Mouse (Mus musculus): Measurements from ENCODE around the gene Tmcc3. TPM values are rescaled to one million over a fixed set of nuclear protein-coding genes. Genes with fewer than 3 reads are reported as not detected.
A peak's percentile ranks its signal among the peaks of the same experiment; 100 is the strongest.

The Tmcc3 gene
- total RNA-seq, 2 experiments from 2014 or later: 40.5 to 41.4 TPM

DNA sequence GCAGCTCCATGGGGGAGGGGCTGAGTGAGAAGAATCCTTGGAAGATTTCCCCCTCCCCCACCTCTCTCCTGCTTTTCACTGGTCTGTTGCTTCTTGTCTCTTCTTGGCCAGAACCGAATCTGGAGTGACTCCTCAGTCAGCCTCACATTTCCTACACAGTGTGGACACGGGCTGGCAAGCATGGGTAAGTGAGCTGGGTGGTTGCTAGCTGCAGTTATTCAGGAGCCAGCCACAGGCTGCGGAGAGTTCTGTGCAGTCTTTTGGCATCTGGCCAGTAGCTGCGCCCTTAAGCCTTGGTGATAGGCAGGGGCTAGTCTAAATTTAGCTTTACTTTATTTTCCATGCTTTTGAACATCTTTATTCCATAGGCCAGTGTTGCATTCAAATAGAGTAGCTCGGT, 18.2 kb downstream of the Tmcc3 start:
- no peak for DNase-seq (ENCODE audit: low spot score in 2 of 2)

DNA sequence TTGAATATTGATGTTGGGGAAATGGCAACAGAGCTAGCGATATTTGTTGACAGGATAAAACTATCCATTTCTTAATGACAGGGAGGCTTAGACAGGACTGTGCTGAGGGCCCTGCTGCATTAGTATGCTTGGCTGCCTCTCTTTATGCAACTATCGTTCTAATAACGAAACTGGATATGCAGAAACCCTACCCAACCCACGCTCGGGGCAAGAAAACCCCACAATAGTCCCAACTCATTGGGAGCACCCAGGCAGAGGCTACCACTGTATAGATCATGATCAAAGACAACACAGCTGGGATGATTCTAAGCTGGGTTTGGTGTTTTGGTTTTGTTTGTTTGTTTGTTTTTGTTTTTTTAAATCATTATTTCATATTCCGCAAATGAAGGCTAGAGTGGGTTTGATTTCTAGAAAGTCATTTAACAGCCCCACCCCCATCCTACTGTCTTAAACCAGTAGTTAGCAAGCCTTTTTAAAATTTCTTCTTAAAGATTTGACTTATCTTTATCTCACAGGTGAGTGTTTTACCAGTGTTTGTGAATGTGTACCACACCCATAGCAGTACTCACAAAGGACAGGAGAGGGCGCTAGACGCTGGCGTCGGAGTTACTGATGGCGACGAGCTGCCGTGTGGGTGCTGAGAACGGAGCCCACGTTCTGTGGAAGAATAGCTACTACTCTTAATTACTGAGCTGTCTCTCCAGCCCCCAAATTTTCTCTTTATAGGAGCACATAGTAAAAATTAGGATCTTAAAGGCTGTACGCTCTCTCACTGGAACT, 20.8 kb downstream of the Tmcc3 start:
- DNase-seq (ENCODE audit: low spot score in 2 of 2): no peak

DNA sequence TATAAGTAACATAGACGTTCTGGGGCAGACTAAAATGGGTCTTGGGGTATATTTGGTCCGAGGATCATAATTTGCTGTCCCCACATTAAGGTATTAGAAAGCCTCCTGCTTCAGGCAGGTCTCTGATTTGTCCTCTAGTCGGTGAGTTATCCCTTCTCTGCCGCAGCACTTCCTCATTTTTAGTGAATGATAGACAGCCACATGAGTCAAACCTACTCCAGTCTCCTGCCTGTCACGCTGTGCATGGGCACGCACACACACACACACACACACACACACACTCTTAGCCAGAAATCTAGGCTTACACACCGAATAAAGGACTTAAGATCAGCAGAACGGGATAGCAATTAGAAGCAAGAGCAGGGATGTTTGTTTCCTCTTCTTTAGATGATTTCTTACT, 21.6 kb downstream of the Tmcc3 start:
- DNase-seq (ENCODE audit: low spot score in 2 of 2): no peak

DNA sequence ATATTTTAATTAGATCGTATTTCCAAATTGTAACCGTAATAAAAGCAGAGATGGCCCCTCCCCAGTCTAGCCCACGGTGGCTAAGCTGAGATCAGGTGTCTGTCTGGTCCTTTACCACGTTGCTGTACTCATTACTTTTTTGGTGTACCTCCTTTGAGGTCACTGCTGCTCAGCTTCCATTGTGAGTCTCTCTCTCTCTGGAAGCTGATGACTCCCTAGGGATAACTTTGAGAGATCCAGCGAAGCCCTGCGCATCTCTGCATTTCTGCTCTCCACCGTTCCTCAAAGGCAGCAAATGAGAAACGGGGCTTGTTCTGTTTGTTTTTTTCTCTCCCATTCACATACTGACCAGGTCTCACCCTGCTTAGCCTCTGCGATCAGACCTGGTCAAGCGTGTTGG, 23.3 kb downstream of the Tmcc3 start:
- no peak for DNase-seq (ENCODE audit: low spot score in 2 of 2)

DNA sequence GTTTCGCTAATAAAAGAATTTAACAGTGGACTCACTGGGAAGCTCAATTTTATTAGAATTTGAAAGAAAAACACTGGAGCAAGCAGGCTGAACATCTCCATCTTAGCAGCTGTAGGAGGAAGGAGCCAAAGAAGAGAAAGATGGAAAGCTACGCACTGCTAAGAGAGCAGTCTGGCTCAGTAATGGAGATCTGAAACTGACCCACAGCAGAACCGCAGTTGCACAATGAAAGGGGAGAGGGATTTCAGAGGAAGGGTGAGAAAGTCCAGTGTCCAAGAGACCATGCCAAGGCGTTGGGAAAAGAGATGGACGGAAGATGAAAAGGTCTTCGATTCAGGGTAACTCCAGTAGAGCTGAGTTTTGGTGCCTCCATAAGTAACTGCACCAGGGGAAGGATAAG, 24.3 kb downstream of the Tmcc3 start:
- no peak for DNase-seq (ENCODE audit: low spot score in 2 of 2)

DNA sequence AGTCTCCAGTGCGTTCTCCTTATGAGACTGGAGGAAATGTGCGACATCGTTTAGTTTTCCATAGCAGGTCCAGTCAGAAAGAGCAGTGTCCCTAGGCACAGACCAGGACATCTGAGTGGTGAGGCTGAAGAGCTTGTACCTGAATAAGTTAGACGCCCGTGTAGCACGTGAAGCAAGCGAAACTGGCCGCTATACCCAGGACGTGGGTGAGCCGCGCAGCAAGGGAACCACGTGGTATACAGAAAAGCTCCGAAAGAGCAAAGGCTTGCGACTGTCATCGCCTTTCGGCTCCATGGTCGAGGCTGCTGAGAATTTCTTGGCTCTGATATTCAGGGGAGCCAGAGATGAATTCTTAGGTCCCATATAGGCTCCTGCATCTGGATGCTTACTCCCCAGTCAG, 29.8 kb downstream of the Tmcc3 start:
- no peak for DNase-seq (ENCODE audit: low spot score in 2 of 2)

DNA sequence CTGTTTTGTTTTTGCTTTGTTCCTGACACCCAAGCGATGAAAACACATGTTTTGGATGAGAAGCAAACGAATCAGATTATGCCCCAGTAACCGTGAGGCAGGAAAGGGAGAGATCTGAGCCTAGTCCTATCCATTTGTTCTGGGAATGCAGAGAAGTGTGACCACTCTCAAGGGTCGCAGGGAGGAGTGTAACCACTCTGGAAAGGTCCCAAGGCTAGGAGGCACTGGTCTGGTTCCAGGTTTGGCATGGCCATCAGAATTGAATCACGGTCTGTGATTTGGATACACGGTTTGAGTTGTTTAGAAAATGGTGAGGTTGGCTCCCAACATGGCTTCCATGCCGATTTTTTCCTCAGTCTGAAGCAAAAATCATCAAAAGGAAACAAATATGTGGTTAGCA, 30.5 kb downstream of the Tmcc3 start:
- no peak for DNase-seq (ENCODE audit: low spot score in 2 of 2)

DNA sequence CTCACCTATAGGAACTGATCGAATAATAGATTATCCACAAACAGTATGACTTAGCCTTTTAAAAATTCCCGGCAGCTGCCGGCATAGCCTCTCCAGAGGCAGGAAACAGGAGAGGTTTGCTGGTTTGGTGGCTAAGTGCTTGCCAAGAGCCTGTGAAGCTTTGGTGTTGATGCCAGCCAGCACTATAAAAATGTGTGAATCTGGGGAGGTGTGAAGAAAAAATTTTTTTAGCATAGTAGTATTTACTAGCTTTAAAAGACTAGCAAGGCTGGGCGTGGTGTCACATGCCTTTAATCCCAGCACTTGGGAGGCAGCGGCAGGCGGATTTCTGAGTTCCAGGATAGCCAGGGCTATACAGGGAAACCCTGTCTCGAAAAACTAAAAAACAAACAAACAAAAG, 31.8 kb downstream of the Tmcc3 start:
- DNase-seq (ENCODE audit: low spot score in 2 of 2): no peak

DNA sequence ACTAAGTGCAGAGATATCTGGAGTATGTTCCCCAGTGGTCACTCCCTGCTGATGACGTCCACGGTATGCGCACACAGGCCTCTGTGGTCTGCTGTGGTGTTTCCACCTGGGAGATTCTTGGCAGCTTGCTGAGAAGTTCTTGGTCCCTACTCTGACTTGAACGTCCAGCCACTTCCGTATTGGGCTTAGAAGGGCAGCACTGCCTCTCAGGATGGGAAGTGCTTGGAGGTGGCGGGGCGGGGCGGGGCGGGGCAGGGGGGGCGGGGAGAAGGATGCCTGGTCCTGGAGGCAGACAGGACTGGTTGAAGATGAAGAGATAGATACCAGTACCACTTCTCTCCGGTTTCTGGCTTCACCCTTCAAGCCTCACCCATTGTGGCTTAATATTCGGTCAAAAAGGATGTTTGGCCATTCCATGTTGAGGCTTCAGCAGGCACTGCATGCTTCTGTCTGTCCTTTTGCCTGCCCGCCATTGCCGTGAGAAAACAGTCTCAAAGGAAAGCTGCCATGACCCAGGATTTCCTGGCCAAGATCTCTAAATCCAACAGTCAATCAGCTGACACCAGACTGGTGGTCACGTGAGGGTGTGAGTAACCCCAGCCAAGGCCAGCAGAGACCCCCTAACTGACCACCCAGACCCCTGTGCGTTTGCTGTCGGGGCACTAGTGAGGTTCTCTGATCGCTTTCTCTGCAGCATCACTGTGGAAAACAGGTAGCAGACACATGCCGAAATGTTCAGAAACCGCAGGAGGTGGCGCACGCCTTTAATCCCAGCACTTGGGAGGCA, 33.1 kb downstream of the Tmcc3 start:
- no peak for DNase-seq (ENCODE audit: low spot score in 2 of 2)

DNA sequence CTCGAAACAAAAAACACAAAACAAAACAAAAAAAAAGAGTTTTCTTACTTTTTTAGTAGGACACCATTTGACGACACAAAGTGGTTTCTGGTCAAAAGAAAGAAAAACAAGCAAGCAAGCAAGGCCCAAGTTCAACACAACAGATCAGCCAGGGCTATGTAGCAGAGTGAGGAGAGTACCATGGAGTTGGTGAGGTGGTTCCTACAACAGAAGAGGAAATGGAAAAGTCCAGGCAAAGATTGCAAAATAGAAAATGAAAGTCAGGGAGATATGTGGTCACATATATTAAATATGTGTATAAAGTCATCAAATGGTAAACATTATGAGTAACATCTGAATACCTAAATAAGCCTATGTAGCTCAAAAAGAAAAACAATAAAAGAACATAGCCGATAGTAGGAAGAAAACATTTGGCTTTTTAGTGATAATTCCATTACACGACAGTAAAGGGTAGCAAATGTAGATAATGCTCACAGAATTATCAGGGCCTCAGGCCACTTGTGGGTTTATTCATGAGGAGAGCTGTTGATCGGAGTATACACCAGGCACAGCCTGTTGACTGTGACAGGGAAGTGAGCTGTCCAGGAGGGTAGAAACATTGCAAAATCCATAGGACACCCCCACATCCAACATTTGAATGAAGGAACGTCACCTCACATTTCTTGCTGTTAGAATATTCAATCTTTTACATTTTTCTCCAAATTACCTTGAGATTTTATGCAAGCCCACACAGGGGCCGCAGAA, 33.9 kb downstream of the Tmcc3 start:
- DNase-seq (ENCODE audit: low spot score in 2 of 2): no peak

DNA sequence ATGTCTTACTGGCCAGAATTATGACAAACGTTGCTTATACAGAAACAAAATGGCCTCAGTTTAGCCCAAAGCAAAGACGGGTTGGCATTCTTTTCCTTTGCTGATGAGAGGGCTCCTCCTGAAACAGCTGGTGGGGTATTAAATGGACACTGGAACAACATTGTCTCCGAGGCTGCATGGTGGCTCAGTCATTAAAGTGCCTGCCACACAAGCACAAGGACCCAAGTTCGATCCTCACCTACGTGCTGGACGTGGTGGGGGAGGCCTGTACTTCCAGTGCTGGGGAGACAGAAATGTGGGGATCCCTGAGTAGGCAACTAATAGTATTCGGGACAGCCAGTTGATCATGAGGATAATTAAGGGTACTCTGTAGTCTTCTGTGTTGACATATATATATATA, 34.8 kb downstream of the Tmcc3 start:
- DNase-seq (ENCODE audit: low spot score in 2 of 2): no peak

DNA sequence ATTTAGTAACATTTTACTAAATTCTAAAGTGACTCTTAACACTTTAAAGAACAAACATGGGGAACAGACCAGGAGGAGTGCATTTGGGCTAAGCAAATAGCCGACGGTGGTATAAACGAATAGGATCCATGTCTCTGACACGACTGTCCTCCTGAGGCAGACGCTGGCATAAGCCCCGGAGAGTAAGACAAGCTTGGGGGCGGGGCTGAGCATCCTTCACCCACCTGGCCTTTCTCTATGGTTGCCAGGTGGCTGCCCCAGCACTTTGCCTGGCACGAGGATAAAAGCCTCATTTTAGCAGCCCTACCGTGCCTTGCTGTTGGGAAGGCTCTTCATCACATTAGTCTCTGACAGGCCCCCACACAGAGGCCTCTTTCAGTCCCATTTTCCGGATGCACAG, 35.5 kb downstream of the Tmcc3 start:
- no peak for DNase-seq (ENCODE audit: low spot score in 2 of 2)

DNA sequence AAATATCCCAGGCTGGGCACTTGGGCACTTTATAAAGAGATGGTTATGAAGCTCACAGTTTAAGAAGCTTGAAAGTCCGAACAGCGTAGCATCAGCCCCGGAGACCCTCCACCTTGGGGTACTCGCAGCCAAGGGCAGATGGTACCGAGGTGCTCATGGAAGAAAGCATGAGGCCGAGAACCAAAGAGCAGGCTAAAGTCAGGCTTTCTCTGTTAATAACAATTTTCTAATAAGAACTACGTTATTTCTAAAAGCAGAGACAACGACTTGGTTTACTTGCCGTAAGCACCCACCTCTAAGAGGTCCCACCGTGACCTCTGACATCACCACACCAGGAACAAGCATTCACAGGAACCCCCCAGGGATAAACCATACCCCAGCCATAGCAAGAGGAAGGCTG, 36.2 kb downstream of the Tmcc3 start:
- no peak for DNase-seq (ENCODE audit: low spot score in 2 of 2)

DNA sequence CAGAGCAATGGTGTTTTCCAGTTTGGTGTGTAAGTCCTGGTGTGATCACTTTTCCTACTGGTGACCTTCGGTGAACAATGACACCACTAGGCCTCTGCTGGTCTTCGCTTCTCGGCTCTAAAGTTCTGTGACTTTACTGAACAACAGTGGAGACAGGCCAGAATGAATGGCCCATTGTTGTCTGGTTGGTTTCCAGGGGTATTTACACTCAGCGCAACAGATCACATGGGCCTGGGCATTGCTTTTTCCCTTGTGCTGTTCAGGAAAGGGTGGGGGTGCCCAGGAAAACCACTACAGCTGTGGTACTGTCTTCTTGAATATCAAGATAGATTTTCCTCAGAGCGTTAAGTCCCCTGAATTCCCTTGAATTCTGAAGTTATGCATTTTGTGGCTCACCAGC, 38.5 kb downstream of the Tmcc3 start:
- DNase-seq (ENCODE audit: low spot score in 2 of 2): no peak

DNA sequence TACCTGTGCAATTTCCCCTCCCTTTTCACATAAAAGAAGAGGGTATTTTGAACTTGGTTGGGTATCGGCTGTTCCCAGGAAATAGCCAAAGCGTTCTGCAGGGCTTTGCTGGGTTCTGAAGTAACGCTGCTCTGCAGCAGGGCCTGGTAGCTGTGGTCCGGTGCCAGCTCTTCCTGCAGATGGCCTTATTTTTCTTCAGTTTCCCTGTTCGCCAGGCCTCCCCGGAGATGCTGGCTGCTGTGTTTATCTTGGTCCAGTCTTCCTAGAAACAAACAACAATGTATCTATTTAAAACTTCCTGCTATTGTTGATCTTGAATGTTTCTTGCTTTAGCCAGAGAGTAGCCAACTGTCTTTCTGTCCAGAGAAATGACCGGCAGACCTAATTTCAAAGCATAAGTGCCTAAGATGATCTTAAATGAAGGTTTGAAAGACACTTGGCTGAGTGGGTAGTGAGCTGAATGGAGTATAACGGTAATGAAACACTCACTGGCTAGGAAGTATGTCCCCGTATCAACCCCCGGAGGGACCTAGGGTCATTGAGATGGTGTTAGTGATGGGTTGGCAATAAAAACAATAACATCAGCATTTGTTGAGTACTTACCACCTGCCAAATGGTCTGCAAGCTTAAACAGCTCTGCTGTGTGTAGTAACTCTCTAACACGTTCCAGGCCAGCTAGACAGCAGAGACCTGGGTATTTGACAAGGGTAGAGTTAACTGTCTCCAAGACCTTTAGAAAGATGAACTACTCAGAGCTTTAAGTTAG, 39.3 kb downstream of the Tmcc3 start:
- peak in 1 of 2 experiments; percentile 17 for DNase-seq (ENCODE audit: low spot score in 2 of 2)

DNA sequence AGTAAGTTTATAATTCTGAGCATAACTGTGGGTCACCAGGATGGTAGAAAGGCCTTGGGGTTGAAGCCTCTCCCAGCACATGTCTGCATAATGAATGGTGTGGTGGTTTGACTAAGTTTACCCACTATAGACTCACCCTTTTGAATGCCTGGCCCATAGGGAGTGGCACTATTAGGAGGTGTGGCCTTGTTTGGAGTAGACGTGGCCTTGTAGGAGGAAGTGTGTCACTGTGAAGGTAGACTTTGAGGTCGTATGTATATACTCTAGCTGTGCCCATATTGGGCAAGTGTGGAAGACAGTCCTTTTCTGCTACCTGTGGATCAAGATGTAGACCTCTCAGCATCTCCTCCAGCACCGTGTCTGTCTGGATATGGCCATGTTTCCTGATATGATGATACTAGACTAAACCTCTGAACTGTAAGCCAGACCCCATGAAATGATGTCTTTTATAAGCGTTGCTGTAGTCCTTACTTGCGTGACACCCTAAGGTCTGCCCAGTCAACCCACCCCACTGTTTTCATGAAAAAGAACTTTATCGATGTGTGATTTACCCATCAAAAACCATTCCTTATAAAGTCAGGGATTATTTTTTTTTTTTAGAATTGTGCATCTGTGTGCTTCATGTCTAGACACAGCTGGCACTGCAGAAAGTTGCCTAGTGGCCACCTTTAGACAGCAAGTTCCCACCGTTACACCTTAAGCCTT, 40.6 kb downstream of the Tmcc3 start:
- DNase-seq (ENCODE audit: low spot score in 2 of 2): no peak

DNA sequence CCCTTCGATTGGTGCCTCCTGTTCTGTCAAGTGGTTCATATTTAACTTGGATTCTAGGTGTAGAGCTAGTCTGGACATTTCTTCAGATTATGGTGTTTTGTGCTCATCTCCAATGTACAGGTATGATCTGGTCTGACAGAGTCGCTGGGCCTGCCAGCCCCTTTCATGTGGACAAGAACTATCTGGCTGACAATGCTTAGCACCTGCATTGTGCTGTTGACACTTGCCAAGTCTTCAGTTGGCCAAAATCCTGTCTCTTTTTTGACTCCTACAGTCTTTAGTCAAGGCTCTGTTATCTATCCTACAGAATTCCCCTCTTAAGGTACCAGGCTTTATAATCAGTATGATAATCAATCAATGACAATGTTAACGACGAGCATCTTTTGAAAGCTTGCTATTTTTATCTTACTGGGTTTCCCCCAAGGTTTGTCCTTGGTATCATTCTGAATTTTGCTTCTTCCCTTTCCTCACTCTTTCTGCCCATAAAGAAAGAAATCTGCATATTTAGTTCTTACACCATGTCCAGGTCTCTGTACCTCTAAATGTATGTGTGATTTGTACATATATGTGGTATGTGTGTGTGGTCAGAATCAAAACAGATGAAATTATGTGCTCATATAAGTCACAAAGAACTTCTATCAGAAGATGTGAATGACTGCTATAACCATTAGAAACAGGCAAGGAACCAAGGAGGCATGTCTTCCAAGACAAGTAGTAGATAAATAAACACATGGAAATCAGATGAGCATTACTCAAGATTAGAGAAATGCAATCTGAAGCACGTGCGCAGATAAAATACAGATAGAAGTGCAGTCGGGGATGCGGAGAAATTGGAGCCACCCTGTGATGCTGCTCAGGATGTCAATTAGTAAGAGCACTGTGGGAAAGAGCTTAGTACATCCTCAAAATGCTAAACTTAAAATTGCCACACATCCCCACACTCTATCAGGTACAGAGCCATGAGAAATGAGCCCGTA, 41.4 kb downstream of the Tmcc3 start:
- DNase-seq (ENCODE audit: low spot score in 2 of 2): no peak

DNA sequence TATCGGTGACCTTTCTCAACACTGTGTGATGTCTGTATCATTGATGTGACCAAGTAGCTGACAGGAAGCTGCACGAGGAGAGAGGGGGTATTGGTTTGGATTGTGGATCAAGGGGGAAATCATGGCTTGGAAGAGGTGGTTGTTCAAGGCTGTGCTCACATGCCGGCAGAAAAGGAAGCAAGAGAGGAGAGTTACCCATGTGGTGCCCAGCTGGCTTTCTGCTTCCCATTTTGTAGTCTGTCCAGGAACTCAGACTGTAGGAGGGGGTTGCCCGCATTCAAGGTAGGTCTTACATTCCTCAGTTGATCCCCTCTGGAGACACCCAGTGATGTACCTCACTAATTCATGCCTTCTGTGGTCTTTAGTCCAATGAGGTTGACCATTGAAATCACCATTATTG, 42.3 kb downstream of the Tmcc3 start:
- no peak for DNase-seq (ENCODE audit: low spot score in 2 of 2)

DNA sequence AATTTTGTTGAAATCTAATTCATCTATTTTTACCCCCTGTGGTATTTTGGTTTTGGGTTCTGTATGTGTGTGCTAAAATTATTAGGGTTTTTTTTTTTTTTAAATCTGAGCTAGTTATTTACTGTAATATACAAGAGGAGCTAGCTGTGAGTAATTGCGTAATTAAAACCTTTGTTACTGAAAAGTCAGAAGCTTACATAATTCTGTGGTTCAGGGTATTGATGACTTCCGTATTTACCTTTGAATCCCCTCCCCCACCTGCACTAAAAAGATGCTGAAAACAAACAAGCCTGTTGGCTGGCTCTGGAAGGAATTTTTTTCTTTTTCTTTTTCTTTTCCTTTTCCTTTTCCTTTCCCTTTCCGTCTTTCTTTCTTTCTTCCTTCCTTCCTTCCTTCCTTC, 42.7 kb downstream of the Tmcc3 start:
- DNase-seq (ENCODE audit: low spot score in 2 of 2): no peak
